Mouse (Mus musculus) forebrain, embryonic 16.5 days (tissue): Measurements from ENCODE around the gene Kcnk12. TPM values are rescaled to one million over a fixed set of nuclear protein-coding genes. Genes with fewer than 3 reads are reported as not detected.

ENCODE experiments used
- ATAC-seq: fragments of 200-750 bp; cut with Nextera tagmentation; 2 replicates; pipeline ENCODE4 v1.8.0; 2017; ENCODE audit warnings: mild to moderate bottlenecking, moderate library complexity
- H3K27ac ChIP-seq: fragments of 300-500 bp; sonication (generic); 2 replicates; pipeline ENCODE4 v1.5.1; 2014; ENCODE audit warnings: low read length, control low read depth
- H3K27me3 ChIP-seq: fragments of 300-500 bp; sonication (generic); replicated peaks from 2 replicates; pipeline ENCODE4 v1.6.1; 2014; ENCODE audit warnings: low read length; ENCODE audit not compliant: control insufficient read depth, insufficient read depth
- H3K36me3 ChIP-seq: fragments of 300-500 bp; sonication (generic); 2 replicates; pipeline ENCODE4 v1.6.1; 2014; ENCODE audit not compliant: control insufficient read depth, insufficient read depth
- H3K4me1 ChIP-seq: fragments of 300-500 bp; sonication (generic); replicated peaks from 2 replicates; pipeline ENCODE4 v1.6.1; 2014; ENCODE audit warnings: low read length; ENCODE audit not compliant: control insufficient read depth, insufficient read depth
- H3K4me2 ChIP-seq: fragments of 300-500 bp; sonication (generic); 2 replicates; pipeline ENCODE4 v1.6.1; 2014; ENCODE audit warnings: mild to moderate bottlenecking, low read length, control low read depth
- H3K4me3 ChIP-seq: fragments of 300-500 bp; sonication (generic); replicated peaks from 2 replicates; pipeline ENCODE4 v1.5.1; 2014; ENCODE audit warnings: mild to moderate bottlenecking, low read length, control low read depth
- H3K9ac ChIP-seq: fragments of 300-500 bp; sonication (generic); replicated peaks from 2 replicates; pipeline ENCODE4 v1.6.1; 2014; ENCODE audit warnings: low read depth, low read length, control low read depth
- H3K9me3 ChIP-seq: fragments of 300-500 bp; sonication (generic); 2 replicates; pipeline ENCODE4 v1.6.1; 2016; ENCODE audit warnings: low read length; ENCODE audit not compliant: control insufficient read depth
- WGBS: fragments of 180-500 bp; shearing (Covaris S2); extraction: QIAGEN DNeasy Blood & Tissue Kit; methylation state at CpG from one replicate; pipeline ENCODE4 v1.1.7; 2014; 5-methylcytosine and 5-hydroxymethylcytosine counted together
- polyA plus RNA-seq: library from polyadenylated mRNA; unstranded; fragments of >200 nt; fragmentation: Nextera tagmentation; extraction: Ambion mirVana; gene quantifications from 2 replicates; pipeline ENCODE4 v1.2.1, GENCODE M21; 2015

The Kcnk12 gene
- polyA plus RNA-seq, 1 experiment from 2014 or later, result 0.82 TPM

DNA sequence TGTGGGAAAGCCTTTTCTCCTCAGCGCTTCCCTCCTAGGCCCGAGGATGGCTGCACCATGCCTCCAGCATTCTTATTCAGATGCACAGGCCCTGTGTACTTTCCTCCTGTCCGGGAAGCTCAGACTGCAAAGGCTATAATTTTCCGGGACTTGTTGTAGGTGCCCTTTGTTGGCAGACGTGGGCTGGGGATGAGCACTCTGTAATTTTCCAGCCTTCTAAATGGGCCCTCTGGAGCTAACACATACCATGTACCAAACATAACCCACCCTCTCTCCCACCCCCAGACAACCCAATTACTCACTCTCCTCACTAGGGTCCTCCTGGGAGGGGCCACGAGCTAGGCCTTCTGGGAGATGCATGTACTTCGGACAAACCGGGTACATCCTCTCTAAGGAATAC lies 22.8 kb downstream of the Kcnk12 start:
- ATAC-seq, result no peak
- Histone ChIP-seq H3K9ac (no peak overlapping the region), H3K4me1 (no peaks in the 10 kb centered on the region), H3K27me3 (no peaks in the 10 kb centered on the region), H3K4me2 (no peak overlapping the region), H3K9me3 (no peaks in the 10 kb centered on the region), H3K4me3 (no peak overlapping the region), H3K36me3 (no peaks in the 10 kb centered on the region), H3K27ac (no peak overlapping the region)
- WGBS, result 81% methylated on average over 8 of the region's 8 CpGs

DNA sequence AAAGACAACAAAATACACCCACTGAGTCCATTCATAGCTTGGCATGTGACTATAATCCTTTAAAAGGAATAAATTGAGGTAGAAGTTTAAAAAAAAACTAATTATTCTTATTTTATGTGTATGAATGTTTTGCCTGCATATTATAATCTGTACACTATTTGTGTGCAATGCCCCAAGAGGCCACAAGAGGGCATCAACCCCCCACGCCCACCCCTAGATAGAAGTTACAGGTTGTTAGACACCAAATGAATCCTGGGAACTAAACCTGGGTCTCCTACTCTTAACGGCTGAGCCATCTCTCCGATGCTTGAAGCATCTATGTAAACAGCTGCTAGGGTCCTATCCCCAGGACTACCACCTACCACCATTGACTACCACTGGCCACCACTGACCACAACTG lies 24.6 kb downstream of the Kcnk12 start:
- Histone ChIP-seq H3K4me1 (no peaks in the 10 kb centered on the region), H3K27ac (no peak overlapping the region), H3K36me3 (no peaks in the 10 kb centered on the region), H3K4me3 (no peak overlapping the region), H3K4me2 (no peak overlapping the region), H3K9ac (no peak overlapping the region), H3K9me3 (no peaks in the 10 kb centered on the region), H3K27me3 (no peaks in the 10 kb centered on the region)
- 76% methylated on average over 3 of the region's 3 CpGs for WGBS
- no peak for ATAC-seq

DNA sequence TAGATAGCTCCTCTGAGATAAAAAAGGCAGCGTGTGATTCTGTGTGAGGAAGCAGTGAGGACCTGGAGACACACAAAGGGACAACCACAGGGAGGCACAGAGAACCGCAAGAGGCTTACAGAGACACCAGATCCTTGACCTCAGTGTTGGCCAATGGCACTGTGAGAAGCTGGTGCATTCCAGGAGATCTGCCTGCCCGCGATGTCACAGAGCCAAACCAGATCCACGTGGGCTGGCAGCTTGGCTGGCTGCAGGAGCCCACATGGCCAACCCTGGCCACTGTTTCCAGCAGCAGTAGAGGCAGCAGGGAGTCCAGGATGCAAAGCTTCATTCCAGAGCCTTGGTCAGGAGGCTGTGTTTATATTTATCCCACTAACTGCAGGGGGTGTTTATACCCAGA lies 27.0 kb downstream of the Kcnk12 start:
- H3K36me3 ChIP-seq, result no peaks in the 10 kb centered on the region
- no peaks in the 10 kb centered on the region for H3K9me3 ChIP-seq
- H3K4me1 ChIP-seq, result no peaks in the 10 kb centered on the region
- no peaks in the 10 kb centered on the region for H3K27me3 ChIP-seq
- H3K9ac ChIP-seq, result no peak overlapping the region
- no peak overlapping the region for H3K4me3 ChIP-seq
- no peak overlapping the region for H3K4me2 ChIP-seq
- no peak overlapping the region for H3K27ac ChIP-seq
- 52% methylated on average over 5 of the region's 5 CpGs for WGBS
- ATAC-seq, result no peak

DNA sequence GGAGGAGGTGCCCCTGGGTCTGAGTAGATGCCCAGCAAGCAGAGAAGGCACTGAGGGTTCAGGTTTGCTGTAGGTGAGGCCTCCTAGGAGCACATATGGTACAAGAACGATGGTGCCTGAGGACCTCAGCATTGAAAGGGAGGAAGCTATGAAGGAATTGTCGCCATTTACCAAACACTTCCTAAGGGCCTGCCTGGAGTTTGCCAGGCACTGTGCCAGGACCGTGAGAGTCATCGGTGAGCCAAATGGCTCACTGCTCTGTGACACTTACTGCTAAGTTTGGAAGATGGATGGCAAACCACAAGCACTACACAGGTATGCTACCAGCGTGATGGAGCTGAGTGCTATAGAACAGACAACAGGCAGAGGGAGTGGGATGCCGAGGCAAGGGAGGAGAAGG lies 30.9 kb downstream of the Kcnk12 start:
- WGBS, result 84% methylated on average over 6 of the region's 6 CpGs
- Histone ChIP-seq H3K4me1 (no peaks in the 10 kb centered on the region), H3K4me2 (no peak overlapping the region), H3K9me3 (no peaks in the 10 kb centered on the region), H3K27me3 (no peaks in the 10 kb centered on the region), H3K9ac (no peak overlapping the region), H3K27ac (no peak overlapping the region), H3K36me3 (no peaks in the 10 kb centered on the region), H3K4me3 (no peak overlapping the region)
- no peak for ATAC-seq

DNA sequence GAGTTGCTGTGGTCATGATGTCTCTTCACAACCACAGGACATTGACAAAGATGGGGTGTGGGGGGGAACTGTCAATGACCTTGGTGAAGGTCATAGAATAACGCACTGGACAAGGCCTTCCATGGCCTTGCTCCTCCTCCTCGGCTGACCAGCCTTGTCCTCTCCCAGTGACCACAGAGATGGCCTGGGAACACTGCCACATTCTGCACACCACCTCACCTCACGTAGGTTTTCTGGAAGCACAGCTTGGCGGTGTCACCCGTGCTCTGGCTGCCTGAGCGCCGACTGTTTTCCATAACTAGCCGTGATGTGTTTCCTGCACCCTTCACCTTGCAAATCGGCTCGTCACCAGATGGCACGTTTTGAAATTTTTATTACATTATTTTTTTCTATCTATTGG lies 32.8 kb downstream of the Kcnk12 start:
- H3K9me3 ChIP-seq, result no peaks in the 10 kb centered on the region
- H3K4me2 ChIP-seq, result no peak overlapping the region
- no peaks in the 10 kb centered on the region for H3K4me1 ChIP-seq
- no peaks in the 10 kb centered on the region for H3K36me3 ChIP-seq
- no peak overlapping the region for H3K9ac ChIP-seq
- no peaks in the 10 kb centered on the region for H3K27me3 ChIP-seq
- H3K4me3 ChIP-seq, result no peak overlapping the region
- ATAC-seq, result no peak
- no peak overlapping the region for H3K27ac ChIP-seq
- WGBS, result 90% methylated on average over 11 of the region's 11 CpGs

DNA sequence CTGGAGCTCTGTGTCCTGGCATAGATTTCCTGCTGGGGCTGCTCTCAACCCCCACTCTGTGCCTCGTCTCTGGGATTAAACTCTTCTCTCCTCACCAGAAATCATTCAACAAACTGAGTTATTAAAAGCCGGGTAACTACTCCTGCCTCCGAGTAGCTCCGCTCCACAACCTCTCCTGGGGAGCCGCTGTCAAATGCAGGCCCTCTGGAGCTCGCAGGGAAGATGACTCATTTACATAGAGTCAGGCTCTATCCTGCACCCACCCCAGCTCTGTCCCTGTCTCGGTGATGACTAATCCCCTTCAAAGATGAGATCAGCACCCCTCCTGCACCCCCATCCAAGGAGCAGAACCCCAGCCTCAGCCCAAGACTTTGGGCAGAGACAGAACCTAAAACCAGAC lies 34.6 kb downstream of the Kcnk12 start:
- Histone ChIP-seq H3K9ac (no peak overlapping the region), H3K9me3 (no peaks in the 10 kb centered on the region), H3K4me3 (no peak overlapping the region), H3K27me3 (no peaks in the 10 kb centered on the region), H3K27ac (no peak overlapping the region), H3K36me3 (no peaks in the 10 kb centered on the region), H3K4me2 (no peak overlapping the region), H3K4me1 (no peaks in the 10 kb centered on the region)
- 31% methylated on average over 7 of the region's 7 CpGs for WGBS
- no peak for ATAC-seq

DNA sequence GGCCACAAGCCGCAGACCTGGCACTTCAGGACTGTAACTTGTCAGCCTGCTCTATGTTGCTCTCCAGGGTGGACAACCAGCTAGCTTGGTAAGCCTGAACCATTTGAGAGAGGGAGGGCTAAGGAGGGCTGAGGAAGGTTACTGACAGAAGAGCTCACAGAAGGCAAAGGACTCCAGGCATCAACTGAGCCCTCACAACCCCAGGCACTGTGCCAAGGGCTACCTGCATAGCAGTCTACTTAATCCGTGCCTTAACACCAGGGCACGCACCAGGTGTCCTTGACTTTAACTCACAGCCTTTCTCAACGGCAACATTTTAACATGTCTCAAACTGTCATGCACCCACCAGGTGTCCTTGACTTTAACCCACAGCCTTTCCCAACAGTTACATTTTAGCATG lies 37.5 kb downstream of the Kcnk12 start:
- H3K9me3 ChIP-seq, result no peaks in the 10 kb centered on the region
- no peaks in the 10 kb centered on the region for H3K4me1 ChIP-seq
- no peaks in the 10 kb centered on the region for H3K36me3 ChIP-seq
- H3K4me2 ChIP-seq, result no peak overlapping the region
- H3K27me3 ChIP-seq, result no peaks in the 10 kb centered on the region
- no peak for ATAC-seq
- no peak overlapping the region for H3K4me3 ChIP-seq
- WGBS, result 87% methylated on average over 4 of the region's 4 CpGs
- no peak overlapping the region for H3K9ac ChIP-seq
- H3K27ac ChIP-seq, result no peak overlapping the region

DNA sequence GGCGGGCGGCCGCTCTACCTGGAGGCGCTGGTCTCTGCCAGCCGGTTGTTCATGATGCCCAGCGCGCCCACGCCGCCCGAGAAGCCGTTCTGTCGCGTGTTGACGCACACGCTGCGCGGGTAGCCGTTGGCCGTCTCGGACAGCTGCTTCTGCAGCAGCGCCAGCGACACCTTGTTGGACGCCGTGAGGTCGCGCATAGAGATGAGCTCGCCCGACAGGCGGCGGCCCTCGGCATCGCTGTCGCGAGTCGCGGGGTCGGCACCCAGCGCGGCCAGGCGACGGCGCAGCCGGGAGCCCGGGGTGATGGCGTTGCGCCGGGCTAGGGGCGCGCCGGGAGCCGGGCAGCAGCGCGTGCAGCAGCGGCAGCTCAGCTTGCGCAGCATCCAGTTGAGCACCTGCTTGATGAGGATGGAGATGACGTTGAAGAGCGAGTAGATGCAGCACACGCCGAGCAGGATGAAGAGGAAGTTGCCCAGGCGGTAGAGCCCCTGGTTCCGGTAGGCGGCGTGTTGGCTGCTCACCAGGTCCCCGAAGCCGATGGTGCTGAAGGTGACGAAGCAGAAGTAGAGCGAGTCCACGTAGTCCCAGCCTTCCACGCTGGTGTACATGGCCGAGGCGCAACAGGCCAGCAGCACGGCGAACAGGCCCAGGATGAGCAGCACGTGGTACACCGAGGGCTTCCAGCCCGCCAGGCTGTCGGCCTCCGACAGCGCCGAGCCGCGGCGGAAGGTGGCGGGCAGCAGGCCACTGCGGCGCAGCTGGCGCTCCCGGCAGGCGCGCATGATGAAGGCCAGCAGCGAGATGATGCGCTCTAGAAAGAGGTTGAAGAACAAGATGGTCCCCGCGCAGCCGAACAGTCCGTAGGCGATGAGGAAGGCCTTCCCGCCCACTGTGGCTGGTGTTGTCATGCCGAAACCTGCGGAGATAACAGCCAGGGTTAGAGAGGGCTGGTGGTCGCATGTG lies 51.6 kb downstream of the Kcnk12 start:
- peaks cover 29% of the 10 kb centered on the region for H3K4me1 ChIP-seq

DNA sequence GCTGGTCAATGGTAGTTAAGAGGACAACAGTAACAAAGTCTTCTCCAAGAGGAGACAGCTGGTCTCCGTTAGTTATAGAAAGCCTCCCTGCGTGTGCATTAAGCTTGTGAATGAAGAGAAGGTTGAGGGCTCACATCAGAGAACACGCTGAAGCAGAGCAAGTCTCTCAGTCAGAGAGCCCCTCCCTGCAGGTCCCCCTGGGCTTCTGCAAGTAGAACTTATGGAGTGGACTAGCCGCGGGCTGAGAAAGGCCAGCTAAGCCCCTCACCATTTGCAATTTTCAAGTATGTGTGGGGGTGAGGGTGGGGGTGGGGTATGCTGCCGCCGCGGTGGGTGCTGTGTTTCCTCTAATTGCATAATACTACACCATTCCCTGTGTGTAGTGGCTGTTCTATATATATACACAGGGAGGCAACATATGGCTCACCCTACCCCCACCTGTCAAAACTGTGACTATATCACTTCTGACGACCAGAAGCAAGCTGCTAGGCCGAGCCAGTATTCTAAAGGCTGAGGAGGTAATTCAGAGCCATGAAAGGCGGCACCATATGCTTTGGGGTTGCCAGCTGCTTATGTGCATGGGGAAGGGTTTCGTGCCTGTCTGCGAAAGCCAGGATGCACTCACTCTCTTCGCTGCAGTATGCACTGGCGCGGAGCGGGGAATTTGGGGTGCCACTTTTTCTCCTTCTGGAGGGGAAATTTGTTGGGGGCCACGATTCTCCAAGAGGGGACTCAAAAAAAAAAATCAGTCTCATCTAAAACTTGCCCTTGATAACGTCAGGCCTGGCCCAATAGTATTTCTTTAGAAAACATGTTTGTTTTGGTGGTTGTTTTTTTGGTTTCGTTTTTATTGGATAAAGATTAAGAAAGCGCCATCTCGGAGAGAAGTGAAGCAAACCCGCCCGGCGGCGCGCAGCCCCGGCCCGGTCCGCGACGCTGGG lies 52.5 kb downstream of the Kcnk12 start:
- H3K9me3 ChIP-seq, result no peaks in the 10 kb centered on the region
- H3K9ac ChIP-seq, result peak overlapping the region; percentile 73
- H3K4me1 ChIP-seq, result peaks cover 29% of the 10 kb centered on the region
- peak overlapping the region; percentile 98 for H3K4me2 ChIP-seq
- H3K27ac ChIP-seq, result peak overlapping the region; percentile 92
- ATAC-seq, result peak; percentile 91
- H3K27me3 ChIP-seq, result no peaks in the 10 kb centered on the region; the same call in 1 of the 2 replicates
- H3K4me3 ChIP-seq, result peak overlapping the region; percentile 65
- WGBS, result 5% methylated on average over 32 of the region's 32 CpGs
- no peaks in the 10 kb centered on the region for H3K36me3 ChIP-seq

More for the DNA sequence above, 51.6 kb downstream of the Kcnk12 start:
- H3K4me2 ChIP-seq, result peak overlapping the region; percentile 98
- peak overlapping the region; percentile 73 for H3K9ac ChIP-seq
- H3K27ac ChIP-seq, result peak overlapping the region; percentile 92
- H3K27me3 ChIP-seq, result no peaks in the 10 kb centered on the region; the same call in 1 of the 2 replicates
- ATAC-seq, result peak; percentile 58
- no peaks in the 10 kb centered on the region for H3K9me3 ChIP-seq
- no peaks in the 10 kb centered on the region for H3K36me3 ChIP-seq
- H3K4me3 ChIP-seq, result peak overlapping the region; percentile 65
- WGBS, result 2% methylated on average over 101 of the region's 101 CpGs
